Mouse (Mus musculus) mesoderm, embryonic 11.5 days (tissue): ENCODE data around the gene Dnase1l3.
"Not testable (repeated sequence)": the region's sequence is repeated elsewhere in the genome, so short reads cannot be mapped to it uniquely, and the experiment has no call there.

ENCODE experiments used
- DNase-seq: peaks from one replicate; pipeline ENCODE4 v3.0.0-alpha.2; 2012; ENCODE audit warnings: low read depth, low spot score

The Dnase1l3 gene

DNA sequence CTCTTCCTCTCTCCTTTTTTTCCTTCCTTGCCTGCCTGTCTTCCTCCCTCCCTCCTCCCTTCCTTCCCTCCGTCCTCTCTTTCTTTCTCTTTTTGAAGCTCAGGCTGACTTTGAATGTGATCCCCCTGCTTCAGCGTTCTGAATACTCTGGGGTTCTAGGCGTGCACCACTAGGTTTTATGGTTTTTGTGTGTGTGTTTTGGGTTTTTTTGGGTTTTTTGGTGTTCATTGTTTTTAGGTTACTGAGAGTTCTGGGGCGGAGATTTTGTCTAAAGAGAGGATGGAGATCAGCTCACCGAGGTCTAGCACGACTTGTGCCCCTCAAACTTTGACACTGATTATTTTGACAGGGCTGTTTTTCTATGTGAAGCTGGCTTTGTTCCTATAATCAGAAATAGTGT is 17.6 kb upstream of the Dnase1l3 start:
- no peak for DNase-seq

DNA sequence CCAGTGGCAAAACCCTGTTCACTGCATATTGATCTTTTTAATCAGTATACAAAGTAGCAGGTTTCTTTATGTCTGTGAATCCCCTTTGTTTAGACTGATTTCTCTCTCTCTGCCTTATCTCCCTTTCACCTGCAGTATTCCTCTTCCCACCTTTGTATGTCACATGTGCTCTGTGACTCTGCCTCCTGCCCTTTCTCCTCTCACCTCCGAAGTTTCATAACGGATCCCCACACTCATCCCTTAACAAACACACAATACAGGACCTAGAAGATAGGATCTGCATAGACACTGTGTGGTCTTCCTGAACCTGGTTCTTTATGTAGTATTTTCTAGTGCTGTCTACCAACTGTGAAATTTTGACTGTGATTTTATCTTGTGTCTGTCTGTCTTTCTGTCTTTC is 16.9 kb upstream of the Dnase1l3 start:
- no peak for DNase-seq

DNA sequence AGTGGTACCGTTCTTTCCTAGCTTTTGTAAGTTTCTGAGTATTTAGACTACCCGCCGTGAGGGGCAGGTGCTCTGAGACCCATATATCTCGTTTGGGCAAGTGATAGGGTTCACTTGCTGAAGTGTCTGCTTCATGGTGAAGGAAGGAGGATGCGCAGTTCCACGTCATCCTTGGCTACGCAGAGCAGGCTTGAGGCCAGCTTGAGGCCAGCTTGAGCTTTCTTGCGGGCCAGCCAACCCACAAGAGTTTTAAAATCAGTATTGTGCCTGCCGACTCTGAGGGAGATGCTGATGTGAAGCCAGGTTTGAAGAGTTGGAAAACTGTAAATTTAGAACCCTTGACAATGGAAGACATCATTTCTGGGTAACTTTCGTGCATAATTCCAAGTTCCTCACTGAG is 13.6 kb upstream of the Dnase1l3 start:
- DNase-seq, result no peak

DNA sequence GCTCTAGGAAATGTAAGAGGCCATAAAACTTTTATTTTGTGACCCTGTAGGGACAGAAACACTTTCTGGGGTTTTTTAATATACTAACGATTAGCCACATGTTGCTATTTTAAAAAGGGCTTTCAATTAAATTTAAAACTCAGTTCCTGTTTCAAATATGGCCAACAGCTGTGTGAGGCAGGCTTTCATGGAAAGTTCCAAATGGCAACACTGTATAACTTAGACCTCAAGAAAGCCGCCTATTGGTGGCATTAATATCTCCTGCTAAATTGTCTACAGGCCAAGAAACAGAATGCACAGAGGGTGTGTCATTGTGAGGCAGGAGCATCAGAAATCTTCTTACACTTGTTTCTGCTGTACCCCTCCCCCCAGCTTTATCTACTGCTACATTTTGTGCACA is 13.1 kb upstream of the Dnase1l3 start:
- no peak for DNase-seq

DNA sequence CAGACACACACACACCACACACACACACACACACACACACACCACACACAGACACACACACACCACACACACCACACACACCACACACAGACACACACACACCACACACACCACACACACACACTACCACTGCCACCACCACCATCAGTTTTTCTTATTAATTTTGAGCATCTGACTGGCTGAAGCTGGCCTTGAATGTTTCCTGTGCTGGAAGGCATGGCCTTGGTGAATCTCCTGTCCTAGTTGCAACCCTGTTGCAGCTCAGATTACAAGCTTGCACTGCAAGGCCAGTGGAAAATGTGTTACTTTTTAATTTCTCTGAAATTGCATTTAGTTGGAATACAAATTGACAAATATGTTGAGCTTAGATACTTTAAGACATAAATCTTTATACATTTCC is 12.7 kb upstream of the Dnase1l3 start:
- DNase-seq, result no peak

DNA sequence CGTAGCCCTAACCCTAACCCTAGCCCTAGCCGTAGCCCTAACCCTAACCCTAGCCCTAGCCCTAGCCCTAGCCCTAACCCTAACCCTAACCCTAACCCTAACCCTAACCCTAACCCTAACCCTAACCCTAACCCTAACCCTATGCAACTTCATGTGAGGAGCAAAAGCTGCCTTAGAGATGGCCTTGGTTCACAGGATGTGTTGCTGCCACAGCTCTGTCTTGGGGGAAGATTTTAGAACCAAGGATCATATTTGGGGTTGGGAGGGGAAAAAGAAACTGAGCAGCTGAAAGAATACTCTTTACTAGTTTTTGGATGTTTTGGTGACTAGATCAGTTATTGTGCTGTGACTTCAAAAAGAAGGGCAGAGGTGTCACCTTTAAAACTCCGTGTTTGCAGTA is 11.7 kb upstream of the Dnase1l3 start:
- DNase-seq, result not testable (repeated sequence)

DNA sequence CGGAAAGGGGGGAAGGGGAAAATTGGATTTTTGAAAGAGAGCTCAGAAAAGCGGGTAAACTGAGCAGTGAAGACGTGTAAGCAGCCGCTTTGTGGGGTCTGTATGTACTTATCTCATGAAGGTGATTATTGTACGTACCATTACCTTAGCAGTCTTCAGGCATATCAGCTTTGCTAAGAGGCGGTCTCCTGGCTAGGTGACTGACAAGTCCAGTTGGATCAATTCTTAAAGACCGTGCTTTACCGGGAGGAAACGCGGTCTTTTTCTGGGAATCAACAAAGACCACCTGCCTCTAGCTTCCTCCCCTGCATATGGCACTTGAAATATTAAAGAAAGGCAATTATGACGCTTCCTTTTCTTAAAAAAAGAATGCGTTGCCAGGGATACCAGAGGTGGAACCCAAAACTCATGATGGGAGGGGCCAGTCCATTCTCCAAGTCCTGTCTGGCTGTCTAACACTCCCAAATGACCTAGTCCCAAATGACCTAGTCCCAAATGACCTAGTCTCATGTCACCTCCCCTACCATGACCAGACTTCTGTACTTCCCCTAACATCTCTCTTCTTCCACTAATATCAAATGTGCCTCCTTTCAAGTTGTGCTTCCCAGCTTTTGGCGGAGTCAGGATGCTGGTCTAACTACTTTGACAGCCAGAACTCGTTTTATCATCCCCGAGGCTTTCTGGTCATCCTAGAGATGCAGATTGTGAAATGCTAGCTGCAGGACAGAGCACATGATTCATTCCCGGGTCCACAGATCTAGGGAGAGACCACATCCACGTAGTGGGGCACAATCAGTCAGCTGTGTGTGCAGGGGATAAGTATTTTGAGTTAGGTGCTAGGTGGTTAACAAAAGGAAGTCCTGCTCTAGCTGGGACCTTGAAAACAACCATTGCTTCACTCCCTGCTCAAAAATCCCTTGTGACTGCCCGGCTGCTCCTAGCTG is 9.6 kb upstream of the Dnase1l3 start:
- DNase-seq, result no peak

DNA sequence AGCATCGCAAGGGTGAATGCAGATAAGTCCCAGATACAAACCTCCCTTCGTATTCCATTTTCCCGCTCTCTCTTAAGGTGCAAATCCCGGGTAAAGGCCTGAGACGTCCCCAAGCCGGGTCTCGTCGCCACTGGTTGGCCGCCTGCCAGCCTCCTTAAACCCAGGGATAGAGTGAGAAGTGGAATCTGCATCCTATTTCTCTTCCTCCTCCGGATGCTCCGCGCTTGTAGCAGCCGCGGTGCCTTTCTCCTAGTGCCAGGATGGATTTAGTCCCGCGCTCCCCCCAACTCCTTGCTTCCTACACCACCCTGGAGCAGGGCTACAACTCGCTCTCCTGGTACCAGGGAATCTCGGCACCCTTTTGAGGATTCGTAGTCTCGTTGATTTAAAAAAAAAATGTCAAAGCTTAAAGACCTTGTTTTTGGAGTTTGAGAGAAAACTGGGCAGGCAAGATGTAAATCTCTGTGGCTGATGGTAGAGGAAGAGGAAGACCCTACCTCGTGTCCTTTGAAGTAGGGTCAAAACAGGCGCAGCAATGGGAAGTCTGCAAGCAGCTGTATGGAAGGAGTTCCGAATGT is 8.8 kb upstream of the Dnase1l3 start:
- DNase-seq, result no peak

DNA sequence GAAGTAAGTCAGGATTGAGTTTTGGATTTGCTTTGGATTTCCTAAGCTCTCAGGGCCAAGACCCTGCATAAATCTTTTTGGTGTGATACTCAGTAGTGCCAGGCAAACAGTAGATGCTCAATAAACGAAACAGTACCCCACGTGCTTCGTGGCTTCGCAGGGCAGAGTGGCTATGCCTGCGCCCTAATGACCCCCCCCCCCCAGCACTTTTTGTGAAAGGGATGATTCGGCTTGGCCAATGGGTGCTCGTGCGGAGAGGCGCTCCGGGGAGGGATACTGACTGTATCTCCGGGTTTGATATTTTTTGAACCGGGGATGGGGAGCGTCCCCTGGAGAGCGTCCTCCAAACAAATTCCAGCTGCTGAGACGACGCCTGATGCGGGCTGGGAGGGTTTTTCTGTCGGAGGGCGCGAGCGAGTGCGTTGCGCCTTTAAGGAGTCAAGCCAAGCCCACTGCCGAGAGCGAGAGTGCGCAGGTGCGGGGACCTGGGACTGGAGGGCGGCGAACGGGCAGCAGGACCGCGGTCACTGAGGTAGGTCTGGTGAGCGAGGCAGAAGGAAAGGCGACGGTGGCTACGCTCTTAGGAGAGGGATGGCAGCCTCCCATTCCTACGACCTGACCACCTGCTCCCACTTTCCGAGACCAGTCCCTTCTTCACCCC is 8.2 kb upstream of the Dnase1l3 start, which contains the start of gene Abhd6:
Gene Abhd6, plus strand, starts transcription at position 471 of the 661 bp plus-strand sequence.
- peak; percentile 93 for DNase-seq

DNA sequence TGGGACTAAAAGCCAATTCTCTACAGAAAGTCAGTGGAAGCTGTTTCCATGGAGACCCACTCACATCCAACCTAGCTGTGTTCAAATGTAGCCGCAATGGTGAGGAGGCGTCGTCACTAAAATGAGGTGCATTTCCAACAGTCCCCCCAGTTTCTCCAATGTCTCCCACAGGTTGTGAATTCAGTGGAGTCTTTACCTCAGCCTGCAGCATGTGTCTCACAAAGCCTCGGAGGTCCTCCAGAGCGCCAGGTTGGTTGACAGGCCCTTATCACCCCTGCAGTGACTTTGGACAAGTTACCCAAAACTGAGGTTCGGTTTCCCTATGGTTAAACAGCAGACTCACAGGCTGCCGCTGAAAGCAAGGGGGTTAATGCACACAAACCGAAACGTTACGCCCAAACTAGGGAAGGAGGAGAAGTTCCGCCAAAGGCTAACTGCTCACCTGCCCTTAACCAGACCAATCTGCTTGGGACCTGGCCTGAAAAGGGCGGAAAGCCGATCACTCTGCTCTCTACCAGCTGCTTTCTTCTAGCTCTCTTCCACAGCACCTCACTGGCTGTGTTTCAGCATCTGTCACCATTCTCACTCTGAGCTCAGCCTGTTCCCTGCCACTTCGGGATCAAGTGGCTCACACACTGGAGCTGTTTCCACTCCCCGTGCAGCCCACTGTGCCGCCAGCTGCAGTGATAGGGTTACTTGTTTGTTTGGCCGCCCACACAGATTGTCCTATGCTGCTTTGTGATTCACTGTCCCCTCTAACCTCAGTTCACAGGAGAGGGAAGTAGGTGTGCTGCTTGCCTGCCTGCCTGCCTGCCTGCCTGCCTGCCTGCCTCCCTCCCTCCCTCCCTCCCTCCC is 6.7 kb upstream of the Dnase1l3 start:
- DNase-seq, result no peak

DNA sequence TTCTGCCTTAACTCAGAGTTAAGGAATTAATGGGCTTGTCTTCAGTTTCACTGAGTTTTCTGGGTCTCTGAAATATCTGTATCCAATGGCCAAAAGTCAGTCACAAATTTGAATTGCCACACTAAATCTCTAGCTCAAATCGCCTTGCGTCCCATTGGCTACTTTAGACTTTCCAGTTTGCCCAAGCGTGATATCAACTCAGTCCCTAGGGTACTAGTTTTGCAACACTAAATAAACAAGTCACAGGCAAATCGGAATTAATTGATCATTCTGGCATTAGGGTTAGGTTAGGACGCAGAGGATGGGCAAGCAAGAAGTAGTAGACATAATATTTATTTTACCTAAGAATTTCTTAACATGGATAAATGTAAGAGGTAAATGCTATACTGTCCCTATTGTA is 5.9 kb upstream of the Dnase1l3 start:
- no peak for DNase-seq

DNA sequence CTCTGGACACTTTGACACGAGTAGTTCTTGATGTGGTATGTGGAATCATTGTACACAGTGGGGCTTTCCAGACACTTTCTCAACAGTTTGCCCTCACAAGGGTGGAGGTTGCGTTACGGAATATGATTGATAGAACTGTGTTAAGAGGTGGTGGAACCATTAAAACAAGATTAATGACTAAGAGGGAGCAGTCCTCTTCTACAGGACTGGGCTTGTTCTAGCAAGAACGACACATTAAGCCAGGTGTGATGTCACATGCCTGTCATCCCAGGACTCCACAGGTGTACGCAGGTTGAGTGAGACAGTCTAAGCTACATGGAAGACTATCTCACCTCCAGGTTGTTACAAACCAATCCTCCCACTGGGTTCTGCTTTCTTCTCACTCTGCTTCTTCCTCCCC is 5.1 kb upstream of the Dnase1l3 start:
- DNase-seq, result no peak

DNA sequence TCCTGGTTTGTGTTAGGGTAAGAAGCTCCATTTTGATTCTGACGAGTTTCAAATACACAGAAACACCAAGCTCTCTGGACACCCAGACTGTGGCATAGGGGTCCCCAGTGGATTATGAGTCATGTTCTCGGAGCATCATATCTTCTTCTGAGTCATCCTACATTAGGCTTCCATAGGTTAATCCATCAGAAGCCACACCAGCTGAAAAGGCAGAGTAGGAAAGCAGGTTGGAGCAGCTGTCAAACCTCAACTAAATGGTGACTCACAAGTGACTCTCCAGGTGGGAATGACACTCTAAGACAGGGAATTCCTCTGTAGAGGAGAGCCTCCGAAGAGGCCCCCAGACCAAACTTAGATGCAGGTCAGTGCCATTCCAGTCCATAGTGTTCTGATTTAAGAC is 4.7 kb upstream of the Dnase1l3 start:
- no peak for DNase-seq

DNA sequence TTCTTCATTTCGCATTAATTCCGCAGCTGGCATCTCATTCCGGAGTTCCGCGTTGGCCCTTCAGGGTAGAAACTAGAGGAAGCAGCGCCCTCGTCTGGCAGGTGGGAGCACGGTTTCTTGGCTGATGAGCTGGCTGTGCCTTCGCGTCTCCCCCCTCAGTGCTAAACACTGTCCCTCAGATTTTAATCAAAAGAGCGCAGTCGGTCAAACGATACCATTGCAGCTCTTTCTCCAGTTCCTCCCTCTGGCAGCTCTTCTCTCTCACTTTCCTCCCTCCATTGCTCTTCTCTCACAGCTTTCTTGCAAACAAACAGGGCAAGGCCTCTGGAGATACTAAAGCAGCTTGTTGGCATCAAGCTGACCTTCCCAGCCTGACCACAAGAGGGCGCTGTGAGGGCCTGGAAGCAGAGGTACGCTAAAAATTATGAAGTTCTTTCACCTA is 2.9 kb upstream of the Dnase1l3 start:
- peak; percentile 89 for DNase-seq

DNA sequence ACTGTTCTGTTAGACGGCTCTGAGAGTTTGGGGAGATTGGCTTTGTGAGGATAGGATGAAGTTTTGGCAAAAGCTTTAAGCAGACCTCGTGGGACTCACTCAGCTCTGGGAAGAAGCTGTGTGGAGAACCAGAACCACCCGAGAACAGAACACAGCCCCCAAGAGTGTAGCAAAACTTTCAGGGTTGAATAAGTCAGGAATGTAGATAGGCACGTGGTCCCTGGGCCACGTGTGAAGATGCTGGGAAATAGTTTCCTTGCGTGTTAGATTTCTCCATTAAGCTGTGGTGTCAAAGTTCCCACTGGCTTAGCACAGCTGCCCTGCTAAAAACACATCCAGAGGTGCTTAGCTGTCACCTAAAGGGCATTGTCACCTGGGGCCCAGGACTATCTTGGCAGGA is 2.2 kb downstream of the Dnase1l3 start:
- no peak for DNase-seq

DNA sequence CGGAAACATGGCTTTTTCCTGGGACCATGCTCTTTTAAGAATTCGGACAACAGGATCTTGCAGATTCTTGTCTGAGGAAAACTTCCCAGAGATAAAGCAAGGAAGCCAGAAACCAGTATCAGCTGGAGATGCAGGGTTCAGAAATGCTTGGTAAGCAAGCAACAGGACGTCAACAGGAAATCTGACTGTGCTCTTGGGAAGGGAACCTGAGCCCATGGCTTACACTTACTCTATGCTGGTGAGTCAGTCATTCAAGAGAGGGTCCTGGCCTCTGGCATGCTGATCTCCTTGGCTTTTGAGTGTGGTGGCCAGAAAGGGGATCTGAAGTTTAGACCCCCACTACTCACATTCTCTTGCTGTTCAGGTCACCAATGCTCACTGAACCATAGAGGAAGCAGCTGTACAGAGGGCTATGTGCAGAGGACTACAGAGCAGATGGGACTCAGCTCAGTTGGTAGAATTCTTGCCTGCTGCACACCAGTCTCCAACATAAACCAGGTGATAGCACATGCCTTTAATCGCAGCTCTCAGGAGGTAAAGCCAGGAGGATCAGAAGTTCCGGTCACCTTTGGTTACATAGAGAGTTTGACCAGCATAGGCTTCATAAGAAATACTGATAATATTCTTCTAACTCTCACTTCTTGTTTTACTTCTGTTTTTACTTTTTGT is 3.1 kb downstream of the Dnase1l3 start:
- peak; percentile 49 for DNase-seq

DNA sequence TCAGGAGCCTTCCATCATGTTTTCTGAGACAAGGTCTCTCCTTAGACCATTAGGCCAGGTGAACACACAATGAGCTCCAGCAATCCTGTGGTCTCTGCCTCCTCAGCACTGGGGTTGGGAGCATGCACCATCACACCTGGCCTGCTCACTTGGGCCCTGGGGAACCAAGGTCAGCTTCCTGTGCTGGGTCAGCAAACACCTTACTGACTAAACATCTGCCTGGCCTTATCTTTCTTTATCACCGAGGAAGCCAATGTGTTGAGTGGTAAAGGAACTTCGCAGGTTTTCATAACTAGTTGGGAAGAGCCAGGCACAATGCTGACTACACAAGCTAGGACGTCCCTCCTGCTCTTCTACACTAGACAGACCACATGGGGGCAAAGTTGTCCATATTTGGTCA is 4.4 kb downstream of the Dnase1l3 start:
- no peak for DNase-seq

DNA sequence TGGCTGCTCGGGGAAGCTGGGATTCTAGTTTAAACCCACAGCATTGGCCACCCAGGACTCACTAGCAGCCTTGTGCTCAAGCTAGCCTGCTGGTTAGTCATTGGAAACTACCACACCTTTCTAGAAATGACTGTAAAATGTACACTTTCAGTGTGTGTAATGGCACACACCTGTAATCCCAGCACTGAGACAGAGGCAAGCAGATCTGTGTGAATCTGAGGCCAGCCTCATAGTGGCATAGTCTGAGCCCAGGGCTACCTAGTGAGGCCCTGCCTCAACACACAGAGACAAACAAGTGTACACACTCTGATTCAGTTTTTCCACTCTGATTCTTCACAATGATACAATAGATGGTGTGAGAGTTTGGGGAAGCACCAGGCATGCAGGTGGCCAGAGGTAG is 5.0 kb downstream of the Dnase1l3 start:
- DNase-seq, result no peak

DNA sequence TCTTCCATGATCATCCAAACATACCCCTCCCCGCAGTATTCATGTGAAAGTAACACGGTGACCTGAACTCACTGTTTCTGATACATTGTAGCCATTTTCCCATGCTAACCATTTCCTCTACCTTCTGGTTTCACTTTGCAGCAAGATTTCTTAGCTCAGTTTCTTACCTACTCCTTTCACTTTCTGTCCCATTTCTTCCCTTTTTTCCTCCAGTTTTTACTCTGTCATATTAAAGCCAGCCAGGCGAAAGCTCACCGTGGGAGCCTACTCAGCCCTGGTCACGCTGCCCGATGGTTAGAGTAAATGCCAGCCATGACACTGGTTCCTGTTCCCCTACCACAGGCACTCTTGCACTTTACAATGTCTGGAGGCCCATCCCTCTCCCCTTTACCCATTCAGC is 7.5 kb downstream of the Dnase1l3 start:
- no peak for DNase-seq

DNA sequence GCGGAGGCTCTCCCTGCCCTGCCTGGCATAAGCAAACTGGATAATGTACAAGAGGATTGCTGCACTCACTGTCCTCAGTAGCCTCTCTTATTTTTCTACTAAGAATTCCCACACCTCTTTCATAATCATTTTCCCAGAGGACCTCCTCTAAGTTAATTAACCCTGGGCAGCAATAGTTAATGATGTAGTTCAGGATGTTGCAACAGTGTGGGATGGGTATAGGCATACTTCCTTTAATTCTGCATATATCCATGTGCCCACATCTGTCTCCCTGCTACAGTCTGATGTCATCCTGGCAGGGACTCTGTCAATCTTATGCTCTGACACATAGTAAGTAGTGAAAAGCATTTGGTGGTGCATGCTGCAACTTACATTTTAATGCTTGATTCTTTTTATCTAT is 13.1 kb downstream of the Dnase1l3 start:
- DNase-seq, result no peak

DNA sequence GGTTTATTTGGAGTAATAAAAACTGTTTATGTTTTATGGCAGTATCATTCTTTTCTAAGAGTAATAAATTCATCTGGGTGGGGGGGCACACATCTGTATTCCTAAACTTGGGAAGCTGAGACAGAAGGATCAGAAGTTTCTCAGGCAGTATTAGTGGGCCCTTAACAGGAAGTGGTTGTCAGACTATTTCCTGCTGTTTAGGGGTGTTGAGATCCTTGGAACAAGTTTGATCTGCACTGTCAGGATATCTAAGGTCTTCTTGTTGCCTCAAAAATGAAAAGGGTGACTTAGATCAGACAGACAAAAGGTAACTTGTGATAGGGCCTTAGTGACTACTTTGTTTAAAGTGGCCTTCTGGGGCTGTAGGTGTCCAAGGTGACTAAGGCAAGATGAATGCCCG is 16.2 kb downstream of the Dnase1l3 start:
- DNase-seq, result no peak
